16 mouse cellular contexts compared by ENCODE assay signal in the genomic region with DNA sequence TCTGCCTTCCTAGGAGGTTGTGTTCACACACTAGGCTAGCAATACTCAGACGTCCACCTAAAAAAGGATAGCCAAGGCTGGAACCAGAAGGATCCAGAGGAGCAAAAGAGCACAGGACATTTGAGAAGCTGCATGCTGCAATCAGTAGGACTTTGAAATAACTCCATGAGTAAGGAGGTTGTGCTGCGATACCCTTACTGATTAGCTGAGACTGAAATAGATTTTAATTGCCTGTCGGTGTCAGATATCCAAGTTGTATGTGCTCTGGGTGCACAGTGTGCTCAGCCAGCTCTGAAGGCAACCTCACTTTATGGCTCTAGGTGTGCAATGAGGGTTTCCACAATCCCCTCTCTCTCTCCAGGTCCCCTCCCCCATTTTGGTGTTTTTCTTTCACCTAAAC.
"Had no signal": no experiment of that assay in that cellular context is flagged by ENCODE, and none has a peak within 500 bp of the region (broad histone marks: within the 10 kb centered on the region; RNA-seq: fewer than 3 reads in every experiment).

No protein-coding gene starts in this region.

- DNase-seq: kidney, adult 11 months; kidney, postnatal 36 days; layer of hippocampus, adult 9-11 months; layer of hippocampus, postnatal 36 days; lung, postnatal 14 days; right cerebral cortex, postnatal 14 days; thymus, postnatal 4 days had no signal

- H3K9me3 ChIP-seq: limb, embryonic 15.5 days; liver, embryonic 12.5 days; lung, embryonic 15.5 days; megakaryocyte, embryonic 14.5 days; midbrain, embryonic 15.5 days; neural tube, embryonic 13.5 days had no signal

- ATAC-seq: liver, embryonic 12.5 days; midbrain, embryonic 15.5 days had no signal

- H3K36me3 ChIP-seq: limb, embryonic 15.5 days; liver, embryonic 12.5 days; lung, embryonic 15.5 days; midbrain, embryonic 15.5 days; neural tube, embryonic 13.5 days had no signal

- H3K9ac ChIP-seq: limb, embryonic 15.5 days; liver, embryonic 12.5 days; lung, embryonic 15.5 days; midbrain, embryonic 15.5 days; neural tube, embryonic 13.5 days had no signal

- H3K27me3 ChIP-seq: limb, embryonic 15.5 days; liver, embryonic 12.5 days; lung, embryonic 15.5 days; megakaryocyte, embryonic 14.5 days; midbrain, embryonic 15.5 days; neural tube, embryonic 13.5 days had no signal

- H3K4me2 ChIP-seq: limb, embryonic 15.5 days; liver, embryonic 12.5 days; lung, embryonic 15.5 days; midbrain, embryonic 11.5 days; midbrain, embryonic 15.5 days; neural tube, embryonic 13.5 days had no signal

- H3K27ac ChIP-seq: kidney, postnatal 0 days; limb, embryonic 15.5 days; liver, embryonic 12.5 days; lung, embryonic 15.5 days; macrophage; midbrain, embryonic 15.5 days; neural tube, embryonic 13.5 days had no signal

- H3K4me3 ChIP-seq: limb, embryonic 15.5 days; liver, embryonic 12.5 days; lung, embryonic 15.5 days; megakaryocyte, embryonic 14.5 days; midbrain, embryonic 15.5 days; neural tube, embryonic 13.5 days had no signal

- H3K4me1 ChIP-seq: liver, embryonic 12.5 days; lung, embryonic 15.5 days; midbrain, embryonic 15.5 days had no signal
